Mouse (Mus musculus) urinary bladder, postnatal 36 days (tissue): Measurements from ENCODE around the gene Nlrc5.
A peak's percentile ranks its signal among the peaks of the same experiment; 100 is the strongest.
"Not testable (repeated sequence)": the region's sequence is repeated elsewhere in the genome, so short reads cannot be mapped to it uniquely, and the experiment has no call there.

Source experiments
- DNase-seq, 2 experiments: peaks; one replicate each; pipeline ENCODE4 v3.0.0; 2022; ENCODE audit warnings: low spot score in 2 of 2, mixed read lengths in 1 of 2

The Nlrc5 gene

GRCm38 (mm10) chr8:94418017-94418416, 16.1 kb upstream of the Nlrc5 start:
- no peak for DNase-seq

- DNase-seq: no peak
Measured at GRCm38 (mm10) chr8:94422270-94422669, 11.9 kb upstream of the Nlrc5 start.

GRCm38 (mm10) chr8:94427953-94428352, 6.2 kb upstream of the Nlrc5 start:
- peak in 1 of 2 experiments; percentile 30 for DNase-seq

- no peak for DNase-seq
Measured at GRCm38 (mm10) chr8:94428420-94428819, 5.7 kb upstream of the Nlrc5 start.

GRCm38 (mm10) chr8:94429376-94429775, 4.8 kb upstream of the Nlrc5 start:
- no peak for DNase-seq

- DNase-seq: no peak
Measured at GRCm38 (mm10) chr8:94432212-94432611, 1.9 kb upstream of the Nlrc5 start.

GRCm38 (mm10) chr8:94434958-94435357, 802 bp downstream of the Nlrc5 start:
- DNase-seq: no peak

GRCm38 (mm10) chr8:94435397-94436111, 1.4 kb downstream of the Nlrc5 start:
- DNase-seq: no peak

GRCm38 (mm10) chr8:94436112-94436572, 2.0 kb downstream of the Nlrc5 start:
- DNase-seq: no peak

- DNase-seq: no peak
Measured at GRCm38 (mm10) chr8:94436900-94437299, 2.7 kb downstream of the Nlrc5 start.

GRCm38 (mm10) chr8:94438659-94439058, 4.5 kb downstream of the Nlrc5 start:
- DNase-seq: no peak

- DNase-seq: no peak
Measured at GRCm38 (mm10) chr8:94439691-94440090, 5.5 kb downstream of the Nlrc5 start.

GRCm38 (mm10) chr8:94440389-94440788, 6.2 kb downstream of the Nlrc5 start:
- DNase-seq: no peak

GRCm38 (mm10) chr8:94441686-94442085, 7.5 kb downstream of the Nlrc5 start:
- DNase-seq: no peak

GRCm38 (mm10) chr8:94443153-94443552, 9.0 kb downstream of the Nlrc5 start:
- DNase-seq: no peak

- no peak for DNase-seq
Measured at GRCm38 (mm10) chr8:94444480-94444879, 10.3 kb downstream of the Nlrc5 start.

- DNase-seq: no peak
Measured at GRCm38 (mm10) chr8:94447142-94447541, 13.0 kb downstream of the Nlrc5 start.

GRCm38 (mm10) chr8:94447583-94448324, 13.6 kb downstream of the Nlrc5 start:
- no peak for DNase-seq

- DNase-seq: not testable (repeated sequence)
Measured at GRCm38 (mm10) chr8:94452991-94453390, 18.8 kb downstream of the Nlrc5 start.

GRCm38 (mm10) chr8:94453868-94454488, 19.8 kb downstream of the Nlrc5 start:
- no peak for DNase-seq

GRCm38 (mm10) chr8:94454905-94455304, 20.7 kb downstream of the Nlrc5 start:
- no peak for DNase-seq

GRCm38 (mm10) chr8:94456071-94456470, 21.9 kb downstream of the Nlrc5 start:
- DNase-seq: no peak

GRCm38 (mm10) chr8:94458567-94458966, 24.4 kb downstream of the Nlrc5 start:
- DNase-seq: no peak
